Mouse (Mus musculus): ENCODE measurements at regions not wholly inside any gene's neighbourhood (a gene's known extent, or its start where the extent isn't known, plus 50 kb on each side); places are given as distances from the start of the nearest gene placed in this dataset.

DNA sequence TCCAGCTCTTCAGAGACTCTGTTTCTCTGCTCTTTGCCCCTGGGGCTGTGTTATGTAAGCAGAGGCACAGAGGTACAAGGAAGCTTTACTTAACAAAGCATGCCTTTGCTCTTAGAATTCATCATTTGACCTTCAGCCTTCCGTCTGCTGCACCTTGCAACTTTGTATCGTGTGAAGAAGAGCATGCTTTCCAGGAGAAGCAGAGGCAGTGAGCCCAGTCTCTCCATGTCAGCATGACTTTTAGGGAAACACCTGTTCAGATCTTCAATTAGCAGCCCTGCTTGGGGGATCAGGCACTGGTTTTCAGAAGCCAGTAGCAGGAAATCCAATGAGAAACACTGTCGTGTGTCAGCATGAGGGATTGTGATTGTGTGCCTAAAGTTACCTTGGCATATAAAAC lies 226.7 kb downstream of the Abcc12 start:
- no peak overlapping the region for H3K9ac ChIP-seq (replicated peaks; ENCODE audit: low read length, poor library complexity, severe bottlenecking)
- WGBS: 77% methylated on average over 3 of the region's 3 CpGs
- H3K4me1 ChIP-seq (ENCODE audit: insufficient read depth, low read length): no peaks in the 10 kb centered on the region
- no peak overlapping the region for H3K4me3 ChIP-seq (ENCODE audit: low read depth, low read length)
- no peak for TF ChIP-seq CTCF (IDR thresholded peaks at IDR 0.05)
- H3K27ac ChIP-seq (ENCODE audit: low read depth, low read length): no peak overlapping the region
- DNase-seq (ENCODE audit: low spot score) (no peak), ATAC-seq (ENCODE audit: low FRiP score) (no peak)
- no peaks in the 10 kb centered on the region for H3K36me3 ChIP-seq (ENCODE audit: insufficient read depth, low read length)
- H3K4me2 ChIP-seq (ENCODE audit: low read depth, low read length, poor library complexity, severe bottlenecking): no peak overlapping the region
- H3K27me3 ChIP-seq (ENCODE audit: insufficient read depth, low read length): no peaks in the 10 kb centered on the region
- H3K9me3 ChIP-seq (ENCODE audit: low read length): no peaks in the 10 kb centered on the region

DNA sequence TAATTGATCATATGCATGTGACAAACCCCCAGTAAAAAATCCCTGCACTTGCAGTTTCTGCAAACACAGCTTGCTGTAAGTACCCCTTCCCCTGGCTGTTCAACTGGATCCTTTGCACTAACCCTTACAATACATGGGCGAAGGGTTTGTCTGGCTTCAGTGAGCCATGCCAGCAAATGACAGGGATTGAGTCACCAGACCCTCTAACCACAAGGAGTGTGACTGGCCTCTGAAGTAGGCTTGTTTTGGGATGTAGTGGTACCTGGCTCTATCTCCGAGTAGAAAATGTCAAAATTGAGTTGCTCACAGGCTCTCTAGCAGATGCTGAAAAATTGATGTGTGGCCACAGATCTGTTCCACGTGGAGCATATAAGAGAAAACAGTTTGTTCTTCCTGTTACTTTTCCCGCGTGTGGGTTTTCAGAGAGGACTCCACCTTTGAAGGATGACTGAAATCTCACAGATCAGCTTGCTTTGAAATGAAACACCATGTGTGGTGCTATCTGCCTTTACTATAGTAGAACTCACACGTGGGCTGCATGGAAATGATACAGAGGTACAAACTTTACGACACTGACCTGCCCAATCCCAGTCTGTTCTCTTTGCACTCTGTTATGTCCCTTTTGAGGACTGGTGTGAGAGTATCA lies 228.8 kb downstream of the Abcc12 start:
- no peaks in the 10 kb centered on the region for H3K27me3 ChIP-seq (ENCODE audit: insufficient read depth, low read length)
- WGBS: 77% methylated on average over 7 of the region's 7 CpGs
- no peak overlapping the region for H3K27ac ChIP-seq (ENCODE audit: low read depth, low read length)
- H3K4me3 ChIP-seq (ENCODE audit: low read depth, low read length): no peak overlapping the region
- H3K4me2 ChIP-seq (ENCODE audit: low read depth, low read length, poor library complexity, severe bottlenecking): no peak overlapping the region
- TF ChIP-seq CTCF (IDR thresholded peaks at IDR 0.05): no peak
- no peaks in the 10 kb centered on the region for H3K4me1 ChIP-seq (ENCODE audit: insufficient read depth, low read length)
- DNase-seq (ENCODE audit: low spot score) (no peak), ATAC-seq (ENCODE audit: low FRiP score) (no peak)
- no peak overlapping the region for H3K9ac ChIP-seq (replicated peaks; ENCODE audit: low read length, poor library complexity, severe bottlenecking)
- no peaks in the 10 kb centered on the region for H3K36me3 ChIP-seq (ENCODE audit: insufficient read depth, low read length)
- no peaks in the 10 kb centered on the region for H3K9me3 ChIP-seq (ENCODE audit: low read length)

DNA sequence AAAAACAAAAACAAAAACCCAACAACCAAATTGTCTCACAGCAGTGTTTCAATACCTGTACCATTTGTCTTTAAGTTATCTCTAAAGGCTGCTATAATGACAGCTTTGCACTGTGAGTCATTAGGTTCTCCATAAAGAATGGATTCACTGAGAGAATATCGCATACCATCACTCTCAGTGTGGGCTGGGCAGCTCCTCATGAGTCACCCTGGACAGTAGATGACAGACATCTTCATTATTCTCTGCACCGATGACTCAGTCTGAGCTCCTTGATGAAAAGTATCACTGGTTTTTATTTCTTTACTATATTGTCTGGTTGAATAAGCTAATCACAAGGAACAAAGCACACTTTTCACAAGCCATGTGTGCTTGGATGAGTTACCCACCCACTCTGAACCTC lies 230.4 kb downstream of the Abcc12 start:
- no peaks in the 10 kb centered on the region for H3K36me3 ChIP-seq (ENCODE audit: insufficient read depth, low read length)
- H3K27me3 ChIP-seq (ENCODE audit: insufficient read depth, low read length): no peaks in the 10 kb centered on the region
- H3K27ac ChIP-seq (ENCODE audit: low read depth, low read length): no peak overlapping the region
- no peak overlapping the region for H3K4me3 ChIP-seq (ENCODE audit: low read depth, low read length)
- no peaks in the 10 kb centered on the region for H3K4me1 ChIP-seq (ENCODE audit: insufficient read depth, low read length)
- ATAC-seq (ENCODE audit: low FRiP score) (no peak), DNase-seq (ENCODE audit: low spot score) (no peak)
- WGBS: 73% methylated on average over 2 of the region's 2 CpGs
- H3K4me2 ChIP-seq (ENCODE audit: low read depth, low read length, poor library complexity, severe bottlenecking): no peak overlapping the region
- H3K9me3 ChIP-seq (ENCODE audit: low read length): no peaks in the 10 kb centered on the region
- H3K9ac ChIP-seq (replicated peaks; ENCODE audit: low read length, poor library complexity, severe bottlenecking): no peak overlapping the region
- TF ChIP-seq CTCF (IDR thresholded peaks at IDR 0.05): no peak

DNA sequence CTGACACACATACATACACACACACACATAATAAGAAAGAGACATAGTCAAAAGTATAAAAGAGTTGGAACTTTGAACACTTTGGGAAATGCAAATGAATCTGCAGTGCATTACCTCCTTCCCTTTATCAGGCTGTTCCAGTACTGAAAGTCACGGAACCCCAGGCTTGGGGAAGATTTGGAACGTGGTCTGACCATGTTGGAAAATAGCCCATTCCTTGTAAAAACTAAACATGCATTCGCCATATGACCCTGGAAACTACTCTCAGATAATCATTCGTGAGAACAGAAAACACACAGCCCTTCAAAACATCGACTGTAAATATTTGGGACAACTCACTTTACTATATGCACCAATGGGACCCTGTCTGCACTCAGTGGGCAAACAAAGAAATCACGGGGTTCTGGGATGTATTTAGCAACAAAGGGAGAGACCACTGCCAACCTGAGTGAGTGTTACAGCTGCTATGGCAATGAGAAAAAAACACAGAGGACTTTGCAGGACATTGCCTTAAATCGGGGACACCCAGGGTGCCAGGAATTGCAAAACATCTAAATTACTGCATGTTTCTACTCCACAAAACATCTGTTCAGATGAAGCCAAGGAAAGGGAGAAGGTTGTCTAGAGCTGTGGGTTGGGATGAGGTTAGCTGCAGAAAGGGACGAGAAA lies 238.3 kb downstream of the Abcc12 start:
- no peak overlapping the region for H3K4me3 ChIP-seq (ENCODE audit: low read depth, low read length)
- peaks cover 5% of the 10 kb centered on the region; the same call in 1 of the 2 replicates for H3K4me1 ChIP-seq (ENCODE audit: insufficient read depth, low read length)
- H3K4me2 ChIP-seq (ENCODE audit: low read depth, low read length, poor library complexity, severe bottlenecking): no peak overlapping the region
- no peak for ATAC-seq (ENCODE audit: low FRiP score)
- WGBS: 62% methylated on average over 8 of the region's 8 CpGs
- DNase-seq (ENCODE audit: low spot score): no peak
- H3K27ac ChIP-seq (ENCODE audit: low read depth, low read length): no peak overlapping the region
- H3K36me3 ChIP-seq (ENCODE audit: insufficient read depth, low read length): no peaks in the 10 kb centered on the region
- H3K27me3 ChIP-seq (ENCODE audit: insufficient read depth, low read length): no peaks in the 10 kb centered on the region
- H3K9me3 ChIP-seq (ENCODE audit: low read length): no peaks in the 10 kb centered on the region
- no peak overlapping the region for H3K9ac ChIP-seq (replicated peaks; ENCODE audit: low read length, poor library complexity, severe bottlenecking)
- no peak for TF ChIP-seq CTCF (IDR thresholded peaks at IDR 0.05)

DNA sequence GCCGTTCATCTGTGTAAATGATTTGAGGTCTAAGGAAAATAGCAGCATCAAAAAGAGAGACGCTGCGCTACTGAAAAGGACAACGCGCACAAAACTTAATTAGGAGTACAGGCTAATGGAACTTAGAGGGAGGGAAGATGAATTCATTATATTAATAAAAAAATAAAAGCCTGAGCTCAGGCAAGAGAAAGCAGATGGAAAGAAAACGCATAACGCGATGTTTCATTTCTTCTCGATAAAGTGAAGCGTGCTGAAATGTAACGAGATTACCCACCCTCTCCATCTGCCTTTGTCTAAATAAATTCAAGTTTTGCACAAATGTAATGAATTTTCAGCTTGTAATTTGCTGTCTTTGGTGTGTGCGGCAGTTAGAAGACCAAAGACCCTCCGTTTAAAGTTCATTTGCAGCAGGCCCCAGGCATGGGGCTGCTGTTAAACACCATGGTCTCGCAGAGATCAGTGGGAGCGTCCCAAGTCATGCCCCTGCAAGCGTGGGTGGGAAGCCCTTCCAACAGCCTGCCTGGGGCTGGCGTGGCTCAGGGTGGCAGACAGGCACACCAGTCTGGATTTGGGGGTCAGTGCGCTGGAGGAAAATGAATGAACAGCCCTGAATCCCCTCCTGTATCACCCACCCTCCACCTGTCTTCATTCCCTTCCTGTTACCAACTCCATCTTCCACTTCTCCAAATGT lies 241.8 kb downstream of the Abcc12 start:
- DNase-seq (ENCODE audit: low spot score): no peak
- TF ChIP-seq CTCF (IDR thresholded peaks at IDR 0.05): no peak
- Histone ChIP-seq H3K36me3 (ENCODE audit: insufficient read depth, low read length) (no peaks in the 10 kb centered on the region), H3K4me3 (ENCODE audit: low read depth, low read length) (no peak overlapping the region), H3K27ac (ENCODE audit: low read depth, low read length) (no peak overlapping the region), H3K9ac (replicated peaks; ENCODE audit: low read length, poor library complexity, severe bottlenecking) (no peak overlapping the region), H3K9me3 (ENCODE audit: low read length) (no peaks in the 10 kb centered on the region), H3K4me2 (ENCODE audit: low read depth, low read length, poor library complexity, severe bottlenecking) (no peak overlapping the region), H3K4me1 (ENCODE audit: insufficient read depth, low read length) (peaks cover 5% of the 10 kb centered on the region; the same call in 1 of the 2 replicates), H3K27me3 (ENCODE audit: insufficient read depth, low read length) (no peaks in the 10 kb centered on the region)
- 67% methylated on average over 18 of the region's 18 CpGs for WGBS
- ATAC-seq (ENCODE audit: low FRiP score): no peak

DNA sequence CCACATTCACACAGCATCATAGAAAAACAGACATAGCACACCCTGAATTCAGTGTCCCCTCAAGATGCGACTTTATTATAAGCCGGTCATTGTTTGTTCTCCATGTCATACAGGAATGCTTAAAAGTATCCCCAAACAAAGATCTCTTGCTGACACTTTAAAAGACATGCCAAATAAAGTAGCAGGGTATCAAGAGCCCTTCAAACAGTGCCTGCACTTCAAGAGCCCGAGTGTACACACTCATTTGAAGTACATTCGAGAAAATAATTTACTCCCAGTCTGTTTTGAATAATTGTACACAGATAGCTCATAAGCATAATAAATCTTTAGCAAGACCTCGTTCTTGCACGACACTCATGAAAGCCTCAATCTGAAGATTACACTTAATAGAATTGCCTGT lies 249.1 kb downstream of the Abcc12 start:
- Histone ChIP-seq H3K4me3 (ENCODE audit: low read depth, low read length) (no peak overlapping the region), H3K9ac (replicated peaks; ENCODE audit: low read length, poor library complexity, severe bottlenecking) (no peak overlapping the region), H3K4me1 (ENCODE audit: insufficient read depth, low read length) (peaks cover 5% of the 10 kb centered on the region; the same call in 1 of the 2 replicates), H3K27ac (ENCODE audit: low read depth, low read length) (no peak overlapping the region), H3K36me3 (ENCODE audit: insufficient read depth, low read length) (no peaks in the 10 kb centered on the region), H3K4me2 (ENCODE audit: low read depth, low read length, poor library complexity, severe bottlenecking) (no peak overlapping the region), H3K9me3 (ENCODE audit: low read length) (no peaks in the 10 kb centered on the region), H3K27me3 (ENCODE audit: insufficient read depth, low read length) (no peaks in the 10 kb centered on the region)
- WGBS: 58% methylated on average over 6 of the region's 6 CpGs
- no peak for ATAC-seq (ENCODE audit: low FRiP score)
- TF ChIP-seq CTCF (IDR thresholded peaks at IDR 0.05): no peak
- no peak for DNase-seq (ENCODE audit: low spot score)
